Mouse (Mus musculus) heart, adult 2 months (tissue): ENCODE measurements around the gene Paox.

Experiments
- CTCF ChIP-seq: fragments of 200-600 bp; IDR thresholded peaks from 2 replicates; pipeline ENCODE4 v1.8.1; 2022; ENCODE audit warnings: antibody characterized with exemption, mild to moderate bottlenecking, moderate library complexity
- EP300 ChIP-seq: fragments of 200-500 bp; IDR thresholded peaks from 2 replicates; pipeline ENCODE4 v1.6.1; 2011; ENCODE audit warnings: low read depth, low read length, control low read depth; ENCODE audit not compliant: insufficient read depth
- POLR2A ChIP-seq: fragments of 200-500 bp; IDR thresholded peaks from 2 replicates; pipeline ENCODE4 v1.6.1; 2011; ENCODE audit warnings: mild to moderate bottlenecking, low read depth, low read length, control low read depth; ENCODE audit not compliant: insufficient read depth

- TF ChIP-seq POLR2A (no peak), EP300 (no peak), CTCF (no peak)
Observed at GRCm38 (mm10) chr7:140172936-140173335, 57.3 kb downstream of the Paox start, which contains the start of gene Olfr523.
